Mouse (Mus musculus) spleen, postnatal 14 days (tissue): ENCODE measurements around the gene Clps.
A peak's percentile ranks its signal among the peaks of the same experiment; 100 is the strongest.

Source experiments
- DNase-seq, 2 experiments: peaks; one replicate each; pipeline ENCODE4 v3.0.0; 2021 to 2022; ENCODE audit warnings: low spot score in 2 of 2

Gene Clps

DNA sequence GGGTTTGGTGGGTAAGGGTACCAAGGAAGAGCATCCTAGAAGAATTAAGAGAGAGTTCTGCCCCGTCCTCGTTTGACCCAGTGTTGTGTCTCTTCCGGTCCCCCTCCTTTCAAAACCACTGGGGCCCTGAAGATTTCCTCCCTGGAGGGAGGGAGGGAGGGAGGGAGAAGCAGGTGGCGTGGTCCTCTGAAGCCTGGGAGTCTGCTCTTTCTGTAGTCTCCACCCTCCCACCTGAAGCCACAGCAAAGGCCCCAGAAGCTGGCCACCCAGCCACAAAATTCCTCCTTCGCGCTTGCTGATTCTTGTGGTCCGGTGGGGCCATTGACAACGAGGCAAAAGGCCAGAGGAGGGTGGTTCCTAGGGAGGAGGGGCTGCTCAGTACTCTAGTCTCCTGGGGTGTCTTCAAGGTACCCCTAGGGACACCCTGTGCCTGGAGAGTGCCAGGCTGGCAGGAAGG, 41.9 kb downstream of the Clps start:
- DNase-seq, result no peak

DNA sequence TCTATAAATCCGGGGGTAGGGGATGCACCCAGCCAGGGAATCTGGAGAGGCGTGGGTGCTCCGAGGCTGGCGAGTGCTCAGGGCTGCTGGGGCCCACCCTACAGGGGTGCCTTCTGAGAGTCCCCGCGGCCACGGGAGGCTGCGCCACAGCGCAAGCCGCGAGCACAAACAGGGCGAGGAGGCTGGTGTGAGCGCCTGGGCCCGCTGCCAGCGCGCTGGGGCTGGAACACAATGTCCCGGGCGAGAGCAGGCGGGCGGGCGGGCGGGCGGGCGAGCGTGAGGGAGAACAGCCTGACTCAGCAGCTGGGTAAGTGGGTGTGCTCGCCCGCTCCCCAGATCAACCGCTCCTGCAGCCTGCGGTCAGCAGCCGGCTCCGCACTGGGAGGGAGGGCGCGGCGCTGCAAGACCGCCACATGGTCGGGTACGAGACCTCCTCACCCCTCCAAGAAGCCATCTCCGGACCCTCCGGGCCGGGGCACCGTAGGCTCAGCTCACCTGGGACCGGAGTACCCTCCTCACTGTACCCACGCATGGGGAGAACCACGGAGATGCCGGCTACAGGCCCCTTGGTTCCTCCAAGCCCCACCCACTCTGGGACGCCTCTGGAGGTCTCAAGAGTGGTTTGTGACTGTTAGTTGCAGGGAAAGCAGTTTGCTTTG, 42.5 kb downstream of the Clps start:
- peak; percentile 52 to 62 for DNase-seq

DNA sequence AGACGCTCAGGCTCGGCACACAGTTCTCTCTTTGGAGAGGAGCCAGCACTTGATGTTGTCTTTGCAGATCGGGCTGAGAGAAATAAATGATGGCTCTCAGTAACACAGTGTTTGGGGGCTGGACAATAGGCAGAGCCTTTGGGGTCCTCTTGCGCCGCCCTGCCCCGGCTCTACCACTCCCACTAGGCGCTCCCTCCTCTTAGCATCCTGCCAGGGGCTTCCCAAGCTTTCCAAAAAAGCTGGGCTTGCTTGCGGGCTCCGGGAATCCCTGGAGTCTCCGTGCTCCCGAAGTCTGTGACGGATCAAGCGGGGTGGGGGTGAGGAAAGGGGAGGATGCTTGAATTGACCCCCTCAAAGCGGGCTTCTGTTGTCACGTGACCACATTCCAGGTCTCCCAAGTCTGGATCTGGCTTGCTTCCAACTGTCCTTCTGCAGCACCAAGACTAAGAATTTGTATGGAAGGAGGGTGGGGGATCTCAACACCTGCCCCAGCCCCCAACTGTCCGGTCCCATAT, 43.1 kb downstream of the Clps start, which contains the start of gene Fkbp5:
Gene Fkbp5, minus strand, starts transcription at position 87 of the 515 bp plus-strand sequence.
- DNase-seq, result peak in 1 of 2 experiments; percentile 16

DNA sequence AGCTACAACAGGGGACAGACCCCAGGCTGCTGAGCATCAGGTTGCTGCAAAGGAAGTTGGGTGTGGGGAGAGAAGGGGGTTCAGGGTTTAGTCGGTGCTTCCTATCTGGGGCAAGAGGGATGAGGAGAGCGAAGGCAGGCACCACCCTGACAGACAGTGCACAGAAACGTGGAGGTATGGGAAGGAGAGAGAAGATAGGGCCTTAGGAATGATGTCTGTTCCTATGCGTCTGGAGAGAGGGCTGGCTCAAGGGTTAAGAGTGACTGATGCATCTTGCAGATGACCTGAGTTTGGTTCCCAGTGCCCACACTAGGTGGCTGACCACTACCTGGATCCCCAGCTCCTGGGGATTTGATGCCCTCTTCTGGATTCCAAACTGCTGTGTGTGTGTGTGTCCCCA, 43.7 kb downstream of the Clps start:
- DNase-seq, result no peak

DNA sequence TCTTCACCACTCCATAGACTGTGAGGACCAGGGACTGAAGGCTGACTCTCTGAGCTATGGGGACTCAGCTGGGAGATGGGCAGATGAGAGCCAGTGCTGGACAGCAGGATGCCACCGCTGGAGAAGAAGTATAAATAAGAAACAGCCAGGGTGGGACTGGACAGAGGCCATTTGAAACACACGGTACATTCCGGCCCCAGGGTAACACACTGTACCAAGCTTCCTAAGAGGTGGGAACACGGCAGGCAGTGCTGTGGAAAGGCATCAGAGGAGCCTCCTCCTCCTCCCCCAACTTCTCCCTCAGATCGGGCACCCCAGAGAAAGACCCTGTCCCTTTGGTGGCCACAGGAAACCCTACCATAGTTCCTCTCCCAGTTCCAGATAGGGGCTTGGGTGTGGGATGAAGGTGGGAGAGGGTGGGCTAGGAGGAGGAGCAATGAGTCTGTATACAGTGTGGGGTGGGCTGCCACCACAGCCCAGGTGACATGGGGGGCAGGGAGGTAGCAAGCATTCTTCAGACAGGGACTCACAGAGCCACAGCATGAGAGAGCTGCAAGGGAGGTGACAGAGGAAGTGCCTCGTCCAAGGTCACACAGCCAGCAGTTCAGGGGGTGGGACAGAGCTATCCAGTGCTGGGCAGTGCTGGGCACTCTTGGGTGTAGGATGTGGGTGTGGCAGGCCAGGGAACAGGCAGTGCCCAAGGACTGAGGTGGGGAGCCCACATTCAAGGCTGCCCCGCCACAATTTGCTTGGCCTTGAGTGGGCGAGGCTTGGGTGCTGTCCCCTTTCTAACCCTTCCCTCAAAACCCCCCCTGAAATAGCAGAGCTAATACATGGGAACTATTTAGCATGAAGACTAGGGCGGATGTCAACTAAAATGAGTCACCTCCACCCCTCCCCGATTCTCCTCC, 44.9 kb downstream of the Clps start:
- peak in 1 of 2 experiments; percentile 17 for DNase-seq

DNA sequence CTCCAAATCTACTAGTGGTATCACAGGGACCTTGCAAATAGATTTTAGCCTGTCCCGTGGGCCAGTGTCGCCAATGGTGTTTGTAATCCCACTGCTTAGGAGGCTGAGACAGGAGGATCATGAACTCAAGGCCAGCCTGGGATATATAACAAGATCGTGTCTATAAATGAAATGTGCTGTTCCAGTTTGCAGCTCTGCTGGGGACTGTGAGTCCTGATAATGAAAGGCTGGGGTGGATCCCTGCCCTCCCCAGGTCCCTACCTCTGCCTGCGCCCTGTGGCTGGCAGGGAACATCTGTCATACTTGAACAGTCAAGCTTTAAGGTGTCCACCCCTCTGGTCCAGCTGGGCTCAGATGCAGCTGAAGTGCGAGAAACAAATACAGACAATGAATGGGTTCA, 46.0 kb downstream of the Clps start:
- no peak for DNase-seq

DNA sequence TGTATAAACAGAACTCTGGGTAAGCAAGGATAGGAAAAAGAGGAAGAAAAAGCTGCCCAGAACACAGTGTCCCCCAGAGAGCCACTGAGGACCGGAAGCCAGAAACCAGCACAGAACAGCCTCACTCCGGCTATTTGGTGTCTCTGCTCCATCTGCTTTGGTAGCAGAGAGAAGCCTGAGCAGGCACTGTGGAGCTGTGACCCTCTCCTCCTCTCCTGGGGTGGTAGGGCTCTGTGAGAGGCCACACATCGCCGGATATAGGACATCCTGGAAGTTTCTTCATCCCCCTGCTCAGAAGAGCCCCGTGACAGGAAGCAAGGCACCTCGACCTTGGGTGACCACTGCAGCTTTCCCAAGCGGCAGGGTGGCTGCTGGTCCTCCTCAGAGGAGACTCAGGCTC, 46.7 kb downstream of the Clps start:
- no peak for DNase-seq

DNA sequence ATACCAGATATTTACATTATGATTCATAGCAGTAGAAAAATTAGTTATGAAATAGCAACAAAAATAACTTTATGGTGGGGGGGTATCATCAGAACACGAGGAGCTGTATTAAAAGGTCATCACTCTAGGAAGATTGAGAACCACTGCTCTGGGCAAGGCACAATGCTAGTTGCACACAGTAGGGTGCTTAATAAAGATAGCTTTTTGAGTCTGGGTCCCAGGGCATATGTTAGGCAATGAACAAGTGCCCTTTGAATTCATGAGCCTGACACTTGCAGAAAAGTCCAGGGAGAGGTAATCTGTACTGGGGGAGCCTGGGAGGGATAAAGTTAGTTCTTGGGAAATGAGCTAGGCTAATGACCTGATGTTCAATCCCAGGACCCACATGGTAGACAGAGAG, 47.2 kb downstream of the Clps start:
- no peak for DNase-seq

DNA sequence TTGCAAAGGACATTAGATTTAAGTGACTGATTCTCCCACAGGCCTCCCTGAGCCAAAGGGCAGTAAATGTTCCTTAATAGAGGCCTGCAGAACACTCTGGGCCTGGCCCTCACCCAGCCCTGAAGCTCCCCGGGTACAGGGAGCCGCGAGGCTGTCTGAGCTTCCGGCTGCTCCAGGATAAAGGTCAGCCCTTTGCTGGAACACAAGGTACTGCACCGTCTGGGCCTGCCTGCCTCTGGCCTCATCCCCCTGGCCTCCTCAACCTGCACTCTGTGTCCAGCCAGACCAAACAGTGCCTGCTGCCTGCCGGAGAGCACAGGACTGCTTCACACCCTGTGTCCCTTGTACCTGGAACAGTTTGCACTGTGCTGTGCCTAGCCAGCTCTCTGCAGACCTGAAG, 47.9 kb downstream of the Clps start:
- DNase-seq, result no peak

DNA sequence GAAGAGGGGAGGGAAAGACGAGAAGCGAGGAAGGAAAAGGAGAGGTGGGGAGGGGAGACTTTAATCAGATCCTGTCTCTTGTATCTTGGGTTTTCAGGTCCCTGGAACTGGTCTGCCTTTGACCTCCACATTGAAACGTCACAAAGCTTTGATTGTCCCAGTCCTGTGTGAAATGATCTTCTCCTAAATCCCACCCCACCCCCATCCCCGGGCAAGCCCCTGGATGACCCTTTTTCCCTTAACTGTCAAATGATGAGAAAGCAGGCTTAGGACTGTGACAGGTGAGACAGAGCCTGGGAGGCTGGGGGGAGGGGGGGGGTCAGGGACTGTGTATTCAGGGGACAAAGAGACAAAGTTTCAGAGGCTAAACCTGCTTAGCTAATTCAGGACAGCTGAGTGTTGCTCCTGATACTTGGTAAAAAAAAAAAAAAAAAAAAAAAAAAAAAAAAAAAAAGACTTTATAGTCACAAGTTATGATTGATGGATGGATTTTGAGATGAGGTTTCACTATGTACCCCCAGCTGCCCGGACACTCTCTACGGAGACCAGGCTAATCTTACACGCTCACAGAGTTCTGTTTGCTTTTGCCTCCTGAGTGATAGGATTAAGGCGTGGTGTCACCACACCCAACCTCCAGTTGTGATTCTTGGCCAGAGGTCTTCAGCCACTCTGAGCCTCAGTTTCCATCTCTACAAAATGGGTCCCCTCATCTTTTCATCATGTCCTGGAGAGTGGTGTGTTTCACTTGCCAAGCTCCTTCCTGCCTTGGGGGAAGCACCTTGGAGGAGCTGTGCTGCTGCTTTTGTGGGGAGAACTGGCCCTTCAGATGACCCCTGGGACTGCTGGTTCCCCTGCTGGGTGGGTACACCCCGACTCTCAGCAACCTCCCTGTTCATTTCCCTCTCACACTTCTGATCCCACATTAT, 48.7 kb downstream of the Clps start:
- DNase-seq, result no peak

DNA sequence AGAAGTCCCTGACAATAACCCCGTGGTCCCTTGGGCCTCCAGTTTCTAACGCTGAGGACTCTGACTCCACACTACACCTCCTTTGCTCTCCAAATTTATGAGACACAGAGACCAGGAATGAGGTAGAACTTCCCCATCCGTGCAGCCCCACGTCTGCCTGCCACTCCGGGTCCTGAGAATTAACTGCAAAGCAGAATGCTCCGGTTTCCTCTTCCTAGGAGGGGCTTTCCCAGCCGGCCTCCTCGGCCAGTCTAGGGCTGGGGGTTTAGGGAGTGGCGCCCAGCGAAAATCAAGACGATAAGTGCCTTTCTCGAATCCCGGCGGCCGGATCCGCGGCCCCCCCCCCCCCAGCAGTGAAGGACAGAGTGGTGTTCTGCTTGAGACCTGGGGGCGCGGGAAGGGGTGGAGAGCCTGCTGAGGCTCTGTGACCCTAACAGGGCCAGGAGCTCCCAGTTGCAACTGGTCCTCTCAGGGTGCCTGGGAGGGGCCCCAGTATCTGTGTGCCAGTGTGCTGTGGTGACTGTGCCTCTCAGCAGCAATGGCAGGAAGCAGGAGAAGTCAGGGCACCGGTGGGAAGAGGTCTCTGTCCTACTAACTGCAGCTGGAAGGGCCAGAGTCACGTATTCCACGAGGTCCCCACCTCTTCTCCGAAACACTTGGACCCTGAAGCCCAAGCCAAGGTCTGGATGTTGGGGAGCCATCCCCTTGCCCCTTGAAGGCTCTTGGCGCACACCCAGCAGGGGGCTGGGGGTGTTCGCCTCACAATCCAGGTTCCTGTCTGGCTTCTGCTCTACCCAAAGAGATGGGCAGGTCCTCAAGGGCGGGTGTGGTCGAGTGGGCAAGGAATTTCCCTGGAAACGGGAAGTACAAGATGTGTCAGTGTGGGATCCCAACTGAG, 49.9 kb downstream of the Clps start:
- no peak for DNase-seq
